Mouse (Mus musculus) inflammation-experienced regulatory T-cells, adult 6 months (primary cell): Measurements from ENCODE around the gene Xrn2. TPM values are rescaled to one million over a fixed set of nuclear protein-coding genes. Genes with fewer than 3 reads are reported as not detected.
A peak's percentile ranks its signal among the peaks of the same experiment; 100 is the strongest.
"Not testable (repeated sequence)": the region's sequence is repeated elsewhere in the genome, so short reads cannot be mapped to it uniquely, and the experiment has no call there.

Experiments
- ATAC-seq: one replicate; pipeline ENCODE4 v1.8.0; 2017
- polyA plus RNA-seq, 3 experiments: library from polyadenylated mRNA; unstranded; fragments of 100-300 nt; shearing (Covaris generic); gene quantifications; one replicate each; pipeline ENCODE4 v1.2.1; 2017

Gene Xrn2
- polyA plus RNA-seq = 100 to 1,000 TPM; 165 to 218 (median 179) TPM

DNA sequence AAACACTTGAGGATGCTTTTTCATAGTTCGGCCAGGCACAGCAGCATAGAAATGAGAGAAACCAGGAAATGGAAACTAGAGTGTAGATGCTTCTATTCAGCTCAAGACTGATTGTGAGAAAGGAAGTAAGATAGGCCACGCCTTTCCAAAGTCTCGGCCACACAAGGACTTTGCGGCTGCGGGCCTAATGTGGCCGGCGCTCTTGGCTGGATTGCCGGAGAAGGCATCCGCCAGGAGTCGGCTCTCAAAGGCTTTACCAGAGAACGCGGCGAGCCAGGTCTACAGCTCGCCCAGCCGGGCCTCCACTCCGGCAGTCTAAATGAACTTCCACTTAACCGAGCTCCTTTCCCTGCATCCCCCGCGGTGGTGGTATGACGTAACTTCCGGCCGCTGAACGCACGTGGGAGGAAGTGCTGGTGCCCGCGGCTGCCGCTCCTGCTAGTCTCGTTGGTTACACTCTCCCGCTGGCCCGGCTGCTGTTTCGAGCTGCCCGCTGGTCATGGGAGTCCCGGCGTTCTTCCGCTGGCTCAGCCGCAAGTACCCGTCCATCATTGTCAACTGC lies at the start of gene Xrn2:
Gene Xrn2, plus strand, starts transcription at position 374 of the 562 bp plus-strand sequence.
- peak; percentile 84 for ATAC-seq

DNA sequence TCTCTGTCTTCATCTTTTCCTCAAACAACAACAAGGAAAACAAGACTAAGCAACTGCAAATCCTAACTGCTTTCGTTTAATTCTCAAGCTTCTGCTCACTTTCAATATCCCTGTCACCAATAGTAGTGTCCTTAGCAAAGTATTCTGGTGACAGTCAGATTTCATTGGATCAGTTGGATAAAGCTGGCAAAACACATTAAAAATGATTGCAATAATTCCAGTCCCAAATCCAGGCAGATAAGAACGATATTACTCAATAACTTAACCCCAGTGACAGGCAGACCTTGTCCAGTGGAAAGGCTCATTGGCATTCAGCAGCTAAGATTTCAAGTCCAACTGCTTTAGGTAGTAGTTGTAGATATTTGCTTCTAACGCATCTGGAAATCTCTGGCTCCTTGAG lies 37.8 kb upstream of the Xrn2 start:
- ATAC-seq = no peak

DNA sequence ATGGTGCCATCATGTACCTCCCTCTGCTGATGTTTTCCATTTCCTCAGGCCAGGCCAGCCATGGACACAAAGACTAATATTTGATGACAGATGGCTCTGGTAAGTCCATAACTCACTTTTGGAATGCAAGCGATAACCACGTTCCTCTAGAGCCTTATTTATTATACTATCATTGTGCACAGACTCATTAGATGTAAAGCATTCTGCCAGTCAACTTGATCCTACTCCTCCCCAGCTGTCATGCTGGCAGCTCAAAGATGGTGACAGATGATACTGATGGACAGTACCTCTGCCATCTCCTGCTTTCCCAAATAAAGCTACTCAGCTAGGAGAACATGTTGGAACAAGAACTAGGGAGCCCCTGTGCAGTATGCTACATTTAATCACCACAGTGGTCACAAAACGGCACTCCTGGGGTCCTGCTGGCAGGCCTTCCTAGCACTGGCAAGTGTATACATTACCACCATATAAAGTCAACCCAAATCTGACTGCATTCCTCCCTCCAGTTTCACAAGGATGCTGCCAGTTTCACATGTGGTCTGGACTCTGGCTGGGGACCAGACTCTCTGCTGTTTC lies 37.3 kb upstream of the Xrn2 start:
- ATAC-seq = no peak

DNA sequence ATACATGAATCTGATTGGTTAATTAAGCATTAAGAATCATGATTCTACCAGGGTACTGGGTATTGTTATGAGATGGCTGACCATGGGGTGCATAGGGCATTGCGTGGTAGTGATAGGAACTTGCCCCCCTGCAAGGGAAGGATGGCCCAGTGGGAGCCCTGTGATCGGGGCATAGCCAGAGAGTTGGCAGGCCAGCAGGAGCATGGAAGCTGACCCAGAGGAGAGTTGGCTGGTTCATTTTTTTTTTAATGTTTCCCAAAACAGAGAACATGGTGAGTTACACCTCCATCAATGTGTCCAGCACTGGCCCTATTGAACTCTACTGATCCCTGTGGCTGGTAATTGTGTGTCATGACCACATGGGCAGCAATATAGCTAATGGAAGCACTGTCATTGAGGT lies 30.0 kb upstream of the Xrn2 start:
- no peak for ATAC-seq

DNA sequence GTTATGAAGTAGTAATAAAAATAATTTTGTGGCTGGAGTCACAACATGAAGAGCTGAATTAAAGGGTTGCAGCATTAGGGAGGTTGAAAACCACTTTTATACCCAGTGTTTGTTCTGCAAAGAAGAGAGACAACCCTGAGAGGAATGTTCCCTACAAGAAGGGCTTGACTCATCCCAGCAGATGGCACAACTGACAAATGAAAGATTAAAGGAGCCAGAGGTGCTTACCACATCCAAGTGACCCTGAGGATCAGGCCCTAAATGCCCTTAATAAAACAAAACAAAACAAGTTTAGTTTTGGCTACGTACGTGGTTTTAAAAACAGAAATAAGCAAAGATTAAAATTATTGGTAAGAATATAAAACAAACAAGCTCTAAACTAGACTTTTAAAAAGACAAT lies 28.0 kb upstream of the Xrn2 start:
- ATAC-seq = no peak

DNA sequence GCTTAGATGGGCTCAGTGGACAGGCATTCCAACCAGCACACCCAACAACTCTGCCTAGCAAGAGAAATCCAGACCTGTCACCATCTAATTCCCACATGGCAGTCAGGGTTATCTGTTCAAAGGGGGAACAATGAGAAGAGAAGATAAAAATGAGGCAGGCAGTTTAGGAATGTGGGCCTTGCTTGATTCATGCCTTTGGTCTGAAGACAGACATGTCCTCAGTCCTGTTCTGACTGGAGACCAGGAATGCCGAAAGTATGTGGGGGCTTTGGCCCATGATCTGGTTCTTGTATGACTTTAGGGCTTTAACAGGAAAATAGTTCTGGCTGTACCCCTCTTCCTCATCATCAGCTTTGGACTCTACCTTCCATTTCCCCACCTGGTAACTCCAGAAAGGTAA lies 27.0 kb upstream of the Xrn2 start:
- ATAC-seq = no peak

DNA sequence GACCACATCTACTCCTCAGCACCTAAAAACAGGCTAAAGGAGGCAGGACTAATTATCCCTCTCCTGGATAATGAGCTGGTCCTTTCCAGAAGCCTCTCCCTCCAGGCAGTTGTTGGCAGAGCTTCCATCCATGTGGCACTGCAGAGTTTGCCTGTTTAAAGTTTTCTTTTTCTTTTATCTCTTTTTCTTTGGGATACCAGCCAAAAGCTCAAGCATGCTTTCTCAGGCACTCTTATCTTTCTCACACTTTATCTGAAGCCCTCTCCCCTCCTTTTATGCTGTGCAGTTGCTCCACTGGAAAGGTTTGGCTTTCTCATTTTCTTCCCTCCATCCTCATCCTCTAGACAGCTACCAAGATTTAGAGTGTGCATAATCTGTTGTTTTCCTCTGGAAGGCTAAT lies 26.4 kb upstream of the Xrn2 start:
- ATAC-seq = no peak

DNA sequence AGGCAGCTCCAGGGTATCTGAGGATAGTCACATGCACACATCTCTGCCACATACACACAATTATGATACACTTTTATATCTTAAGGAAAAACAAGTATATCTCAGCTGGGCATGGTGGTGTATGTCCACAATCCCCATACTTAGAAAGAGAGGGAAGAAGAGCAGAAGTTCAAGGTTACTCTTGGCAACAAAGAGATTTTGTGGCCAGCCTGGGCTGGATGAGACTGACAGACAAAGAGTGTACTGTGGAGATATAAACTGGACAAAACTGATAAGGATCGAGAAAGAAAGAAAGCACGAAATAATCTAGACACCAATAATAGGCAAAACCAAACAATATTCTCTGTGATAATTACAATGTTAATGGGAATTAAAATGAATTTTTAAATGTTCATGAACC lies 5.5 kb upstream of the Xrn2 start:
- ATAC-seq = no peak

DNA sequence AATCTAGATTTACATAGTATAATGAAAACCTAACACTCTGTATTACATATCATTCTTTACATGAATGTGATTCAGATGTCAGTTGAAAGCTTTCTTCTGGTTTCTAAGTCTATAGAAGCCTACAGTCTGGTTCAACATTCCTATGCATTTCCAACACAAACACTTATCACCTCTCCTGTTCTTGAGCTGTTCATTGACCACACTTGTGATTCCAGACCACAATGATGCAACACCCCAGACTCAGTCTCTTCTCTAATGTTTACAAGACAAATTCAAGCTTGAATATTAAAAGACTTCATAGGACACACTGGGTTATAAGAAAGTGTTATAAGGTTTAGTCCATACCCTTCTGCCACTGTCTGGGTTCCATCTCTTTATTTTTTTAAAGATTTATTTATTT lies 3.7 kb upstream of the Xrn2 start:
- ATAC-seq = no peak

DNA sequence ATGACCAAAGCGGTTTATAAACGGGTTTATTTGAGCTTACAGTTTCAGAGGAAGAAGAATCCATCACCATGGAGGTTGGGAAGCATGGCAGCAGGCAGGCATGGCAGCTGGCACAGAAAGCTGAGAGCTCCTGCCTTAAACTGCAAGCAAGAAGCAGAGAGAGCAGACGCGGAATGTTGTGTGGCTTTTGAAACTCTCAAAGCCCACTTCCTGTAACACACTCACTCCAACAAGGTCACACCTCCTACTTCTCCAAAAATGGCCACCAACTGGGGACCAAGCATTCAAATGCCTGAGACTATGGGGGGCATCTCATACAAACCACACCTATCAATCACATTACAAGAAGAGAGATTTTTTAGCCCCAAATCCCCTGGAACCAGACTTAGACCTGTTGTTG lies 2.7 kb upstream of the Xrn2 start:
- no peak for ATAC-seq

DNA sequence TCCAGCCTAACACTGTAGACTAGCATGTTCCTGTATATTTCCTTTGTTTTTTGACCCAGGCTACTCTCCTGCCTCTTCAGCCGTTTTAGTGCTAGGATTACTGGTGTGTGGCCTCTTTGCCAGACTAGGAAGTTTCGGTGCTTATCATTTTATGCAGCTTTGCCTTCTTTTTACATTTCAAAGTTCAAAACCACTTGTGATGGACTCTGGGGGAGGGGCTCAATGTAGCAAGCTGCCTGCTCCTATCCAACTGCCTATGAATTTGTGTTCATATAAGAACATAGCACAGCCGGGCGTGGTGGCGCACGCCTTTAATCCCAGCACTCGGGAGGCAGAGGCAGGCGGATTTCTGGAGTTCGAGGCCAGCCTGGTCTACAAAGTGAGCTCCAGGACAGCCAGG lies 1.8 kb upstream of the Xrn2 start:
- no peak for ATAC-seq

DNA sequence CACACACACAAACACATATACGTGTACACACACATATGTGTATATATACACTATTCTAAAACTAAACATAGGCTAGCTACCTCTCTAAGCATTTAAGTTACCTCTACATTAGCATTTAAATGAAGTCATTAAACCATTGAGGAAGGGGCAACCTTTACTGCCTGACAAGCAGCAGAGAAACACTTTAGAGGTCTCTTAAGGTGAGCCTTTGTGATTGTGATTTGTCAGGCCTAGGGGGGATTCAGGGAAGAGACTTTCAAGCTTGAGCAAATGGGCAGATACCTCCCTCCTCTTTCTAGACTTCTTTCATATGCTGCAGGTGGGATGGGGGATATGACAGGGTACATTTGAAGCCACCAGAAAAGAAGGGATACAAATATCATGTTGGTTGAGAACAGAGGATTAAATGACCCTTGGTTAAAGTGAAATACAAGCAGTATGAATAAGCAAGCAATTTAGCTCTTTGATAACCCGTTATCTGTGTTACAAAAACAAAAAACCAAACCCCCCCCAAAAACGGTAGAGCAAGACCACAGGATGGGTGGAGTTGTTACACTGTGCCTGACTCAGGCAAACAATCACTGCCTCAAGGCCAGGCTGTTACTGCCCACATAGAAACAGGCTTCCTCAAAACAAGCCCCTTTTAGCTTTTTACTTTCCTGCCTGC lies 1.2 kb upstream of the Xrn2 start:
- ATAC-seq = peak; percentile 8

DNA sequence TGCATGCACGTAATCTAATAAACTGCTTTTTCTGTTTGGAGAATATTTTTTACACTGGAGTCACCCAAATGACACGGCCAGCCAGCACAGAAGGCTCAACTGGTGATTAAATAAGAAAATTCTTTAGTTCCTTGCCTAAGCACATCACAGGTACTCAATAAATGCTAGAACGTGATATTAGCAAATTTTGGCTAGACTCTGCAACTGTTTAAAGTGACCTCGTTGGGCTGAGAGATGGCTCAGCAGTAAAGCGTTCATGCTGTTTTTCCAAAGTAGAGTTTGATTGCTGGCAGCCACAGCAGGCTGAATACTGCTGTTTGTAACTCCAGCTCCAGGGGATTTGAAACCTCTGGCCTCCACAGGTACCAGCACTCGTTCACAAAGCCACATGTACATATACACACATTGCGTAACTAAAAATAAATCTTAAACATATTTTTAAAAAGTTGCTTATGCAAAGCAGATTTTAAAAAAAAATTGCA lies 614 bp upstream of the Xrn2 start:
- ATAC-seq = peak; percentile 13

DNA sequence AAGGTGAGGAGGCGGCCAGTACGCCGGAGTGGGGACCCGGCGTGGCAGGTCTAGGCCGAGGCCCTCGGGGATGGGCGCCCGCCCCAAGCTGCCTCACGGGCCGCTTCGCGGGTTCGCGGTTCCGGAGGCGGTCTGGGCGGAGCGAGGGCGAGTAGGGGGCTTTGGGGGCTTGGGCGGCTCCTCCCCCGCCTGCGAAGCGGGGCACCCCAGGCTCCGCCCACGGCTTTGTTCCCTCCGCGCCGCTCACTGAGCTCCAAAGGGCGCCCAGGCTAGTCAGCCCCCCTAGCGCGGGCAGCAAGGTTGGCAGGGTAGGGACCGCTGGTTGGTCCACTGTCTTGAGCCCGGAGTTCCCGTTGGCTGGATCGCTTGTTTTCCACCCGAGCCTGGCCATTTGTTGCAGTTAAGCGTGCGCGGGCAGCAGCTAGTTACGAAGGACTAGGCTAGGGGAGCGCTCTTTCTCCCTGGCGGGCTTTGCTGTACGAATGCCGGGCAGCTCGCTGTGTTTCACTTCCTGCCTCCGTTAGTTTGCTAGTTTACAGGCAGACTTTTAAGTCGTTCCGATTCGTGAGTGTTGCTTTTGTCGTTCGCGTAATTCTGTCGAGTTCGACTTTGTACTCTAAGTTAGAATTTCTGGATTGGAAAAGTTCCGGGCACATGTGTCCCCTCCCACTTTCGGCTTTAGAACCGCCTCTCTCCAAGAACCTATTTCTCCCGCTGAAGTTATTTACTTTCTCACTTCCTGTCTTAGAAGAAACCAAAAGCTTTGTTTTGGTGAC lies 586 bp downstream of the Xrn2 start:
- peak; percentile 31 for ATAC-seq

DNA sequence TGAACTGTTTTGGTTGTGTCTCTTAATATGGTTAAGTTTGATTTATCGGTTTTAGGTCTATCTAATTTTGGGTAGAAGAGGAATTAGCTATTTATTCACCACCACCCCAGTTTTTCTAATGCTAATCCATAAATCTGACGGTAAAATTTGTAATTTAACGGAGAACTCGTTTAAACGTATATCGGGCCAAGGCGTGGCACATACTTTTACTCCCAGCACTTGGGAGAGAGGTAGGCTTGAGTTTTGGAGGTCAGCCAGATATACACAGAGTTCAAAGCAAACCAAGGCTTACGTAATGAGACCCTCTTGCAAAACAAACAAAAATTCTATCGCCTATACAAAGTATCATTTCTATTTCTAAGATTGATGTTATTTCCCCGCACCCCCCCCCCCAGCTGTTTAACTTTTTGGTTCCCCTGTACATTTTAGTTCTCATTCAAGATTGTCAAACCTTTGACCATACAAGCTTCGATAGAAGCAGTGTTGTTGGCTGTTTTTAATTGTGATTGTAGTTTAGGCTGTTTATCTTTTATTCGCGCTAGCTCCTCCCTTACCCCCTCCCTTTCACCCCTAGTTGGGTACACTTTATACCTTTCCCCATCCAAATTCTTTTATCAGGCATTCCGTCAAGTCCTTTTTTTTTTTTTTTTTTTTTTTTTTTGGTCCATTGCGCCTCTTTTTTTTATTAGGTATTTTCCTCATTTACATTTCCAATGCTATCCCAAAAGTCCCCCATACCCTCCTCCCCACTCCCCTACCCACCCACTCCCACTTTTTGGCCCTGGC lies 1.5 kb downstream of the Xrn2 start:
- no peak for ATAC-seq

DNA sequence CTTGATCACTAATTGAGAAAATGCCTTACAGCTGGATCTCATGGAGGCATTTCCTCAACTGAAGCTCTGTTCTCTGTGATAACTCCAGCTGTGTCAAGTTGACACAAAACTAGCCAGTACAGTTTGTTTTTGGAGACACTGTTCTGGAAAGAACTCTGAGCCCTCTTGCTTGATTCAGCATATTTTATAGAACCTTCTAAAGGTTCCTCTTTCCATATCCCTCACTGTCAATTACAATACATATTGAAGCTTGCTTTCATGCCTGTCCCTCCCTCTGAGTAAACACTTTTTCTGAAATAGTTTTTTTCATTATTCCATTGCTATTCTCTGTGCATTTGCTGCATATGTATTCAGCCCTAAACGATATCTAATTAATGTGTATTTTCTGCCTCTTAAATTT lies 9.2 kb downstream of the Xrn2 start:
- ATAC-seq = not testable (repeated sequence)

DNA sequence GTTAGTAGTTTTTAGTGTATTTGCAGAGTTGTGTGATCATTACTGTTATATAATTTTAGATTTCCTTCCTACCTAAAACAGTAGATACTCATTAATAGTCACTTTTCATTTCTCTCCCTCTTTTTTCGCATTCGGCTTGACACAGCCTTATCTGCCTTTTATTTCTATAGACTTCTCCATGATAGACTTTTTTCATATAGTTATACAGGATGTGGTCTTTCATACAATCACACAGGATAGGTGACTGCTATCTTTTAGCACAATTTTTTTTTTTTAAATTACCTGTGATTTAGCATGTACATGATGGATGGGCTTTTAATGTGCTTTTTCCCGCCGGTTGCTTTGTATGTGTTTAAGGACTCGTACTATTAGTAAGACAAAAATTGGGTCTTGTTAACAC lies 10.3 kb downstream of the Xrn2 start:
- ATAC-seq = peak; percentile 75

DNA sequence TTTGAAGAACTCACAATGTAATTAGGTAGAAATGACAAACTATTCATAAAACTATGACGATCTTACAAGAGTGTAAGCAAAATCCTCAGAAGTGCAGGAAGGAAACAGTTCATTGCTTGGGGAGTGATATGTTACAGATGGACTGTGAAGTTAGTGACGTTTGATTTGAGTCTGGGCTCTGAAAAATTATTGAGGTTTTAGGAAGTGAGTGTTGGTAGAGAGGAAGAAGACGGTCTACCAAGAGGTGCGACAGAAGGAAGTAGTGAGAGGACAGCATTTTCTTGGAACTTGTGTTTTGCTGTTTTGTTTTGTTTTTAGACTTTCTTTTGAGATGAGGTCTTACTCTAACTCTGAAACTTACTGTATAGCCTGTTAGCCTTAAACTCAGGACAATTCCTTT lies 10.8 kb downstream of the Xrn2 start:
- ATAC-seq = peak; percentile 15

DNA sequence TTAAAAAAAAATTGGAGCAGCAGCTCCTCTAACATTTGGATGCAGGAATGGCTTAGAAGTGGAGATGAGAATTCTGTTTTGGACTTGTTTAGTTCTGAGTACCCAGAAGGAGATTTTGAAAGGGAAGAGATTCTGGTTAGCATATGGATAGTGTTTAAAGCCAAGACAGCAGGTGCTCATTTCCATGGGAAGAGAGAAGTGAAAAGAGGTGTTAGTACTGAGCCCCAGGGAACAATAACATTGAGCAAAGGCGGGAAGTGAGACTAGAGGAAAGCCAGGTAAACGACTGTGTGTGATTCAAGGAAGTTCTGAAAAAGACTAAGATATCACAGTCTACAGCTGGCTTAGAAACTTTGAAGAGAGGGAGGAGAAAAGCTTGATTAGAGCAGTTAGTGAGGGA lies 20.3 kb downstream of the Xrn2 start:
- ATAC-seq = no peak

DNA sequence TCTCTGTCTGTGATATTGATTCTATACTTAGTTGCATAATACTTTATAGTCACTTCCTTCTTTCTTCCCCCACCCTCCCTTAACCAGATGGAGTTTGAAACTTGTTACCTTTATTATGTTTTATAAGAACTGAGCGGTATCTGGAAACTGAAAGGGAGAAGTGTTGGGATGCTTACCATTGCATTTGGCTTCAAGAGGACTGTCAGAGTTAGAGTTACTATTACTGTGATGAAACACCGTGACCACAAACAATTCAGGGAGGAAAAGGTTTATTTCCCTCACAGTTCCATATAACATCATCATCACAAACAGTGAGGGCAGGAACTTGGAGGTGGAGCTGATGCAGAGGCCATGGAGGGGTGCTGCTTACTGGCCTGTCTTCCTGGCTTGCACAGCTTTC lies 23.1 kb downstream of the Xrn2 start:
- no peak for ATAC-seq

DNA sequence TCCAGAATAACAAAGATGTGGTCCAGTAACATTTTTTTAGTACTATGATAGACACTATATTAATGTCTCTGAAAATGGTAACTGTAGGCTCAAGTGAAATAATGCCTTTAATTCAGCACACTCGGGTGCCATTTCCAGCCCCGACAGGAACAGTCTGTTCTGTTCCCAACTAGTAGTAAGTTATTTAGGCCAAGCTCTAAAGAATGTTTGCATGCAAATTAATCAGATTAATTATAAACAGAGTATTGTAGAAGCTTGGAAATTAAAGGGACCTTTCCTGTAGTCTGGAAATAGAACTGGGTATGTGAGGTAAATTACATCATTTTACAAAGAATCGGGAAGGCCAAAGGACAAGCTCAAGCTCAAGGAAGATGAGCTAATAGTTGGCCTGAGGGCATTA lies 34.3 kb downstream of the Xrn2 start:
- ATAC-seq = no peak

DNA sequence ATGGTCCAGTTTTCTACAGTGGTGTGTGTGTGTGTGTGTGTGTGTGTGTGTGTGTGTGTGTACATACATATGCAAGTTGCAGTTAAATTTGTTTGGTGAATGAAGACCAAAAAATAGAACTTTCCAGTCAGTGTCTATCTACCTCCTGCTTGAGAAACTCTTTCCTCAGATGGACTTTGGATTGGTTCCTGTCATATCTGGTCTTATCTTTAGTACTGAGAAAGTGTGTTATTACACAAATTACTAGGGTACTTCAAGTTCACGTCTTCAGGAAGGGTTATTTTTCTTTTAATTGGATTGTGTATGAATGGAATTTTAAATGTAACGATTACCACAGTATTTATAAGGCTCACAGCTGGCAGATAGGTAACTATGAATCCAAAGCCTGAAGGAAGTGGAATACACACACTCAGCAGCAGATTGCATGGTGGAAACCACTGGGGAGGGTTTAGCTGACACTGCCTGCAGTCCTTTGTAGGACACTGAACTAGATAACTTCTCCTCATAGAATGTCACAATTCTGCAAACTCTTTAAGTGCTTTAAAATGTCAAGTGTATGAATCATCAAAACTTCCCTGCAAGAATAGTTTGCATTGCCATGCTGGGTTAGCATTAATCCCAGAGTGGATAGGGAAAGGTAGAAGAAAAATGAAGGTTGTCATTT lies 40.6 kb downstream of the Xrn2 start:
- ATAC-seq = no peak
